Mouse (Mus musculus) C2C12 (cell line): ENCODE data around the gene Cth.

ENCODE experiments used
- CTCF ChIP-seq: IDR thresholded peaks from one replicate; pipeline ENCODE4 v1.5.1; 2011; ENCODE audit not compliant: control insufficient read depth, insufficient read depth, insufficient read length
- USF1 ChIP-seq: IDR thresholded peaks from one replicate; pipeline ENCODE4 v1.6.1; 2011; ENCODE audit warnings: low read depth, mild to moderate bottlenecking, control low read depth, moderate library complexity

DNA sequence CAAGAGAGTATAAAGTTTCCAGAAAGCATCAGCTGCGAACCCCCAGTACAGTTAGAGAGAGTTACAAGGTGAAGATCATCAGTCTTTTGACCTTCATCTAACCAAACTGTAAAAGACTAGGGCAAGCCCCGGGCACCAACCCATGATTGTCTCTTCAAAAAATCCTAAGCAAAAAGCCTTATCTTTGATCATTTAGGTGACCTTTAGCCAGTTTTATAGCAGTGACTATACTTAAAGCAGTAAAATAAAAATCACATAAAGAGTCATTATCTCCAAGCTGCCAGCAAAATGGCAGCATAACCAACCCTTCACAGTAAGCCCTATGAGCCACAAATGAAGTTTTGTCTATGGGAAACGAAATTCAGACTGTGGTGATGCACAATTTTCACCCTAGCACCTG, 14.6 kb downstream of the Cth start:
- TF ChIP-seq CTCF (no peak), USF1 (no peak)
